Mouse (Mus musculus): ENCODE data around the gene Gm11555.

DNA sequence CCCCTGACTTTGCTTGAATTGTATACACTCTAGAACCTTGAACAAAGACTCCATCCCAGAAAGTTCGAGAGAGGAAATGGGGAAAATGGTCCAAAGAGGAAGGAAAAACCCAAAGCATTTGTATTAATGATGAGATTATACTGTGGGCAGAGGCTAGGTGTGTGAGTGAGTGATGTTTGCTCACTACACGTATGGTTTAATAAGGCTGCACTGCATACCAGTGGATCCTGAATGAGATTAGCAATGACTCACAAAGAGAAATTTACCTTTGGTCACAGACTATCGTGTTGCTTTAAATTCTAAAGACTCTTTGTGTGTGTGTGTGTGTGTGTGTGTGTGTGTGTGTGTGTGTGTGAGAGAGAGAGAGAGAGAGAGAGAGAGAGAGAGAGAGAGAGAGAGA is 19.1 kb downstream of the Gm11555 start:
- TF ChIP-seq CTCF (IDR thresholded peaks at IDR 0.05; ENCODE audit: control insufficient read depth, insufficient read depth, insufficient read length) (no peak), USF1 (IDR thresholded peaks at IDR 0.05; ENCODE audit: low read depth) (no peak), MAX (IDR thresholded peaks at IDR 0.05) (no peak), CEBPB (IDR thresholded peaks at IDR 0.05; ENCODE audit: low read depth) (no peak), MYOD1 (IDR thresholded peaks at IDR 0.05; ENCODE audit: control insufficient read depth, insufficient read length, low read depth) (no peak), FOSL1 (IDR thresholded peaks at IDR 0.05; ENCODE audit: insufficient read depth, low read length, poor library complexity, severe bottlenecking) (no peak), MYOG (IDR thresholded peaks at IDR 0.05; ENCODE audit: control insufficient read depth, extremely low read depth, insufficient read length) (no peak)

All from C2C12 (cell line).